Mouse (Mus musculus) erythroblast, embryonic 14.5 days (primary cell): ENCODE results near the gene Mcf2l. TPM values are rescaled to one million over a fixed set of nuclear protein-coding genes. Genes with fewer than 3 reads are reported as not detected.

Experiments
- H3K27me3 ChIP-seq: 2 replicates; pipeline ENCODE4 v1.6.1; 2012; ENCODE audit warnings: inconsistent platforms; ENCODE audit not compliant: control insufficient read depth
- H3K36me3 ChIP-seq: 2 replicates; pipeline ENCODE4 v1.6.1; 2012; ENCODE audit warnings: mild to moderate bottlenecking, inconsistent platforms; ENCODE audit not compliant: control insufficient read depth
- H3K4me1 ChIP-seq: 2 replicates; pipeline ENCODE4 v1.6.1; 2012; ENCODE audit warnings: inconsistent platforms; ENCODE audit not compliant: control insufficient read depth
- H3K4me3 ChIP-seq: replicated peaks from 2 replicates; pipeline ENCODE3; 2012; ENCODE audit warnings: moderate library complexity, mild to moderate bottlenecking, inconsistent platforms
- H3K9me3 ChIP-seq: 2 replicates; pipeline ENCODE4 v1.6.1; 2012; ENCODE audit warnings: low read length, inconsistent platforms, mixed read lengths; ENCODE audit not compliant: control insufficient read depth
- GATA1 ChIP-seq: IDR thresholded peaks from 2 replicates; pipeline ENCODE4 v1.6.1; 2012; ENCODE audit warnings: low read length, inconsistent platforms, mixed read lengths
- TAL1 ChIP-seq: IDR thresholded peaks from 3 replicates; pipeline ENCODE4 v1.6.1; 2012; ENCODE audit warnings: low read length, inconsistent platforms, mixed read lengths
- polyA plus RNA-seq: library from polyadenylated mRNA; stranded (reverse); fragments of >175 nt; gene quantifications from 2 replicates; pipeline ENCODE4 v1.2.3, GENCODE M21; 2012

Gene Mcf2l
- polyA plus RNA-seq, 1 experiment: 0.05 TPM

DNA sequence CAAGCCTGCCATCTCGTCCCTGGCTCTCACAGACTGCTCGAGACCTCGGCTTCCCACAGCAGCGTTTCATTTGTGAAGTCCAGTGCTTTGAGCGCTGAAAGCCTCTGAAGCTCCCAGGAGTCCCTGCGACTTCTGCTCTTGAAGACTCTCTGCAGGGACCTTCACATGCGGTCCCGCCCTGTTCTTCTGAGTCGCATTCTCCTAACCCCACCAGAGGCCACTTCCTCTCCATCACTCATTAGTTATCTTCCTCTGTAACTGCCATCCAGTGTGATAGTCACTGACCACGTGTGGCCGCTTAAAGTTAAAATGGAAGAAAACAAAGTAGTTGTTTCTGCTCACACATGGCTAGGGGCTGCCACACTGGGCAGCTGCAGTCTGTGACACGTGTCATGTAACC lies 103.7 kb downstream of the Mcf2l start:
- no peaks in the 10 kb centered on the region for H3K9me3 ChIP-seq
- no peak for TF ChIP-seq GATA1
- no peak for TF ChIP-seq TAL1
- H3K4me3 ChIP-seq: no peak overlapping the region
- no peaks in the 10 kb centered on the region for H3K36me3 ChIP-seq
- peaks cover 7% of the 10 kb centered on the region for H3K27me3 ChIP-seq
- H3K4me1 ChIP-seq: no peaks in the 10 kb centered on the region

DNA sequence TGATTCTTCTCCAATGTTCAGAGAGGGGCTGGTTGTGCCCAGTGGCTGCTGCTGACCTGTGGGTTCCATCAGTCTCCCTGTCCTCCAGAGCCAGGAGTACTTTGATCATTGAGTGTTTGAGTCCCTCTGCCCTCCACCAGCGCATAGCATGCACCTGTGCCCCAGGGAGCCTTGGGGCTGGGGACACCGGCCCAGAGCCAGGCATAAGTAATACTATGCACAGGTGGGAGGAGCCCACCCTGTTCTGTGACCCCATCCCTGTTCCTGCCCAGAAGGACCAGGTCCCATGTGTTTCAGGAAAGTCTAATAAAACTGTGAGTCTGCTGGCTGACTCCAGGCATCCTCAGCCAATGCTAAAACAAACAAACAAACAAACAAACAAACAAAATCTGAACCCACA lies 104.7 kb downstream of the Mcf2l start:
- Histone ChIP-seq H3K27me3 (peaks cover 7% of the 10 kb centered on the region), H3K36me3 (no peaks in the 10 kb centered on the region), H3K4me1 (no peaks in the 10 kb centered on the region), H3K9me3 (no peaks in the 10 kb centered on the region), H3K4me3 (no peak overlapping the region)
- TF ChIP-seq TAL1 (no peak), GATA1 (no peak)

GRCm38 (mm10) chr8:12978726-12979125 lies 105.1 kb downstream of the Mcf2l start:
- no peaks in the 10 kb centered on the region for H3K4me1 ChIP-seq
- H3K4me3 ChIP-seq: no peak overlapping the region
- TF ChIP-seq GATA1 (no peak), TAL1 (no peak)
- peaks cover 7% of the 10 kb centered on the region for H3K27me3 ChIP-seq
- H3K9me3 ChIP-seq: no peaks in the 10 kb centered on the region
- H3K36me3 ChIP-seq: no peaks in the 10 kb centered on the region

DNA sequence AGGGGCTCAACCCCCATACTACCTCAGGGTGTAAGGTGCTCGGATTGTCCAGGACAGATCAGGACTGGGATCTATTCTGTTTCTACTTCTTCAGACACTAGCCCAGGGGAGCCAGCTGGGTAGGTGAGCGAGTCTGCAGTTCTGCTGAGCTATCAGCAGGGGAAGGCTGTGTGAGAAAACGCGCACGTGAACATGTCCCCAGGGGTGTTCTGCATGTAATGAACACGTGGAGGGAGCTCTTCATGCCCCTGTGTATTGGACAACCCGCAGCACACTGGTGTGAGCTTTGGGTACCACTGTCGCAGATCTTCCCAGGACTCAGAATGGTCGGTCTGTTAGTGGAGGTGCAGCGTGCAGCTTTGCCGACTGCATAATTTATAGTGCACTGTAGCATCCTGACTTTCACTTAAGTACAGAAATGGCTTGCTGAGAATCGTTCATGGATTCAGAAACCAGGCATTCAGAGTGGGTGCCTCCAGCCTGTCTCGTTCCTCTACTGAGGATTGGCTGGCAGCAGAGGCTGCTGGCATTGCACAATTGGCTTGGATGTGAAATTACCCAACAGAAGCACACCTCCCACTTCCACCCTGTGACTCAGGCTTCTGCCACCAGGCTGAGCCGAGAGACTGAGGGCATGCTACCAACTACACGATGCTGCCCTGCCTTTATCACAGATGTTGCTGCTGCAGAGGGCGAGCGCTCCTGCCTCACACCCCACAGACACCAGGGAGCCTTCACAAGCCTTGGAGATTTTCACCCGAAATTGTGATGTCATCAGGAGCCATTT lies 110.3 kb downstream of the Mcf2l start:
- Histone ChIP-seq H3K27me3 (no peaks in the 10 kb centered on the region), H3K9me3 (no peaks in the 10 kb centered on the region), H3K4me1 (no peaks in the 10 kb centered on the region), H3K4me3 (no peak overlapping the region), H3K36me3 (no peaks in the 10 kb centered on the region)
- TF ChIP-seq TAL1: no peak
- no peak for TF ChIP-seq GATA1

DNA sequence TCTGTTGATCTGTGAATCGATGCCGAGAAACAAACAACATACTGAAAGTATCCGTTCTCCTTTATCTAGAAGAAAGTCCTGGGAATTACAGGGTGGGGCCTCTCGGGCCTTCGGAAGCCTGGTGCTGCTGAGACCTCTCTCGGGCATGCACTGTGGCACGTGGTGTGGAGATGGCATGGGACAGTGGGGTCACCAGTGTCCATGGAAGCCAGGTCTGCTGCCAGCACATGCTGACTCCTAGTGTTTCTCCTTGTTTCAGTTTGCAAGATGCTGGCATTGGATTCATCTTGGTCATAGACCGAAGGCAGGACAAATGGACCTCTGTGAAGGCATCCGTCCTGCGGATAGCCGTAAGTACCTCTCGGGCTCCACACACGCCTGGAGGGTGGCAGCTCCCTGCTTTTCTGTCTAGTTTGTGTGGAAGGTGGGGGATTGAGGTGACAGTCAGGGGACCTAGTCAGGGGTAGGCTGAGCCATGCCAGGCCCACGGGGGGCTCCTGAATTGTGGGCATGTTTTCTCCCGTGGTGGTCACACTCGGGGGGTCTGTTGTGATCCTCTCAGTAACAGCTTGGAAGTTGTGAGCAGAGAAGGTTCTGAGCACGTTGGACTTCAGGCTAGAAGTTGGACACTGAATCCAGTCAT lies 111.1 kb downstream of the Mcf2l start:
- no peak overlapping the region for H3K4me3 ChIP-seq
- no peaks in the 10 kb centered on the region for H3K36me3 ChIP-seq
- no peaks in the 10 kb centered on the region for H3K4me1 ChIP-seq
- TF ChIP-seq GATA1: no peak
- no peak for TF ChIP-seq TAL1
- H3K27me3 ChIP-seq: no peaks in the 10 kb centered on the region
- no peaks in the 10 kb centered on the region for H3K9me3 ChIP-seq

GRCm38 (mm10) chr8:12985259-12985658 lies 111.7 kb downstream of the Mcf2l start:
- TF ChIP-seq TAL1: no peak
- no peak for TF ChIP-seq GATA1
- Histone ChIP-seq H3K9me3 (no peaks in the 10 kb centered on the region), H3K4me1 (no peaks in the 10 kb centered on the region), H3K4me3 (no peak overlapping the region), H3K36me3 (no peaks in the 10 kb centered on the region), H3K27me3 (no peaks in the 10 kb centered on the region)

DNA sequence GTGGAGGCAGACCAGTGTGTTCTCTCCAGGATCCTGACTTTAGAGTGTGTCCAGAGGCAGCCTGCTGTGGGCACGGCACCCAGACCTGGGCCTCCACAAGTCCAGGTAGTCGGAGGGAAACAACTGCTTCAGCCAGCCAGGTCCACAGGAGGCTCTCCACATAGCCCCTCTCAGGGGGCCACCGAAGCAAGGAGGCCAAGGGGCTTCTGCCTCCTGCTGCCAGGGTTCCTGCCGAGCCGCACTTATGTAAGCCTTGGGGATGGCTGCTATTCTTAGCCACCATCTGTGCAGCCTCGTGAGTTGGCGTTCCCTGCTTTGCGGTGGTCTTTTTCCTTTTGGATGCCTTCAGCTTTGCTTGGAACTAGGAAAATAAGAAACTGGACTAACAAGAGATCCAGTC lies 114.0 kb downstream of the Mcf2l start:
- Histone ChIP-seq H3K9me3 (no peaks in the 10 kb centered on the region), H3K4me3 (no peak overlapping the region), H3K27me3 (no peaks in the 10 kb centered on the region), H3K4me1 (no peaks in the 10 kb centered on the region), H3K36me3 (no peaks in the 10 kb centered on the region)
- no peak for TF ChIP-seq GATA1

DNA sequence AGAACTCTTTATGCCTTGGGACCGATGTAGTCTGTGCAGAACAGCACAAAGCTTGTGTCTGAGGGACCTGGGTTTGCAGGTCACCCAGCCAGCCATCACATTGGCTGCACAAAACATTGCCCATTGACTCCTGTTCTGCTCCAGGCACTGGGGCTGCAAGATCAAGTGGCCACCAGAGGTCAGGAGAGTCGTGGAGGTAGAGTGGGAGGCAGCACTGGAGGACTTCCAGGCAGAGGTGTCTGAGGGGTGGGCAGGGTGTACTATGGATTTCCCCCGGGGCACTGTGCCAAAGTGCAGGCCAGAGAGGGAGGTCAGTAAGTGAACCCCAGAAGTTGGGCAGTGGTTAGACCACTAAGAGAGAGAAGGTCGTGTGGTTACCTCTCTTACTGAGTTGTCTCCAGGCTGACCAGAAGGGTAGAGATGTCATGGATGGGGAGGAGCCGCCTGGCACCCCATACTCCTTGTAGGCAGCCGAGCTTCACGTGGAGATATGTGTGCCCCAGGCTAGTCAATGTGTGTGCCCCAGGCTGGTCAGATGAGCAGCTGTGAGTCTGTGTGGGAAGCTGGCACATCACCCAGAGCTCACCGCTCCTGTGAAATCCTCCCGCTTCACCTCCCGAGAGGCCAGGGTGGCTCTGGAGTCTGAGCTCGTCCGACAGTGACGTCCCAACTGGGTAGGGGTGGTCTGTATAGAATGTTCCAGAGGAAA lies 115.3 kb downstream of the Mcf2l start:
- TF ChIP-seq TAL1 (no peak), GATA1 (no peak)
- H3K9me3 ChIP-seq: no peaks in the 10 kb centered on the region
- no peaks in the 10 kb centered on the region for H3K36me3 ChIP-seq
- no peak overlapping the region for H3K4me3 ChIP-seq
- H3K27me3 ChIP-seq: no peaks in the 10 kb centered on the region
- no peaks in the 10 kb centered on the region for H3K4me1 ChIP-seq

- Histone ChIP-seq H3K36me3 (no peaks in the 10 kb centered on the region), H3K27me3 (no peaks in the 10 kb centered on the region), H3K4me3 (no peak overlapping the region), H3K4me1 (no peaks in the 10 kb centered on the region), H3K9me3 (no peaks in the 10 kb centered on the region)
- TF ChIP-seq GATA1: no peak
- TF ChIP-seq TAL1: no peak
Measured at GRCm38 (mm10) chr8:12991411-12991810, 117.8 kb downstream of the Mcf2l start.
